Mouse (Mus musculus) neural tube, embryonic 14.5 days (tissue): ENCODE results near the gene Smim12. TPM values are rescaled to one million over a fixed set of nuclear protein-coding genes. Genes with fewer than 3 reads are reported as not detected.

Source experiments
- ATAC-seq: fragments of 200-750 bp; cut with Nextera tagmentation; 2 replicates; pipeline ENCODE4 v1.8.0; 2017; ENCODE audit warnings: low read depth, mild to moderate bottlenecking, moderate TSS enrichment, moderate library complexity
- H3K27ac ChIP-seq: fragments of 300-500 bp; sonication (generic); 2 replicates; pipeline ENCODE4 v1.5.1; 2014; ENCODE audit warnings: low read depth, mild to moderate bottlenecking, control low read depth, low read length, moderate library complexity, mixed read lengths
- H3K27me3 ChIP-seq: fragments of 300-500 bp; sonication (generic); 2 replicates; pipeline ENCODE4 v1.6.1; 2014; ENCODE audit warnings: low read length; ENCODE audit not compliant: control insufficient read depth, insufficient read depth
- H3K36me3 ChIP-seq: fragments of 300-500 bp; sonication (generic); 2 replicates; pipeline ENCODE4 v1.6.1; 2014; ENCODE audit warnings: low read length, mixed read lengths; ENCODE audit not compliant: control insufficient read depth, insufficient read depth
- H3K4me1 ChIP-seq: fragments of 300-500 bp; sonication (generic); 2 replicates; pipeline ENCODE4 v1.6.1; 2014; ENCODE audit warnings: low read length; ENCODE audit not compliant: control insufficient read depth, insufficient read depth
- H3K4me2 ChIP-seq: fragments of 300-500 bp; sonication (generic); 2 replicates; pipeline ENCODE4 v1.6.1; 2014; ENCODE audit warnings: mild to moderate bottlenecking, low read depth, low read length, control low read depth
- H3K4me3 ChIP-seq: fragments of 300-500 bp; sonication (generic); 2 replicates; pipeline ENCODE4 v1.5.1; 2014; ENCODE audit warnings: low read depth, low read length, control low read depth, mixed read lengths
- H3K9ac ChIP-seq: fragments of 300-500 bp; sonication (generic); replicated peaks from 2 replicates; pipeline ENCODE4 v1.6.1; 2014; ENCODE audit warnings: low read depth, mild to moderate bottlenecking, control low read depth, low read length, mixed read lengths
- H3K9me3 ChIP-seq: fragments of 300-500 bp; sonication (generic); 2 replicates; pipeline ENCODE4 v1.6.1; 2016; ENCODE audit warnings: low read length; ENCODE audit not compliant: control insufficient read depth
- WGBS: fragments of 180-500 bp; shearing (Covaris S2); extraction: QIAGEN DNeasy Blood & Tissue Kit; methylation state at CpG from one replicate; pipeline ENCODE4 v1.1.7; 2014; 5-methylcytosine and 5-hydroxymethylcytosine counted together
- polyA plus RNA-seq: library from polyadenylated mRNA; unstranded; fragments of >200 nt; fragmentation: Nextera tagmentation; extraction: Ambion mirVana; gene quantifications from 2 replicates; pipeline ENCODE4 v1.2.1, GENCODE M21; 2014

Gene Smim12
- polyA plus RNA-seq, 1 experiment from 2014 or later, result 62.7 TPM

- 62% methylated on average over 9 of the region's 9 CpGs for WGBS
- H3K27ac ChIP-seq, result no peak overlapping the region
- no peak overlapping the region for H3K9ac ChIP-seq
- ATAC-seq, result no peak
- no peaks in the 10 kb centered on the region for H3K36me3 ChIP-seq
- no peaks in the 10 kb centered on the region for H3K27me3 ChIP-seq
- no peak overlapping the region for H3K4me2 ChIP-seq
- no peaks in the 10 kb centered on the region for H3K4me1 ChIP-seq
- no peaks in the 10 kb centered on the region for H3K9me3 ChIP-seq
- H3K4me3 ChIP-seq, result no peak overlapping the region
Observed at GRCm38 (mm10) chr4:127278451-127279001, 34.9 kb downstream of the Smim12 start.

- Histone ChIP-seq H3K27ac (no peak overlapping the region), H3K4me2 (no peak overlapping the region), H3K9me3 (no peaks in the 10 kb centered on the region), H3K27me3 (no peaks in the 10 kb centered on the region), H3K4me1 (no peaks in the 10 kb centered on the region), H3K36me3 (no peaks in the 10 kb centered on the region), H3K4me3 (no peak overlapping the region), H3K9ac (no peak overlapping the region)
- no peak for ATAC-seq
- WGBS, result 80% methylated on average over 9 of the region's 9 CpGs
Observed at GRCm38 (mm10) chr4:127279241-127279640, 35.7 kb downstream of the Smim12 start.

DNA sequence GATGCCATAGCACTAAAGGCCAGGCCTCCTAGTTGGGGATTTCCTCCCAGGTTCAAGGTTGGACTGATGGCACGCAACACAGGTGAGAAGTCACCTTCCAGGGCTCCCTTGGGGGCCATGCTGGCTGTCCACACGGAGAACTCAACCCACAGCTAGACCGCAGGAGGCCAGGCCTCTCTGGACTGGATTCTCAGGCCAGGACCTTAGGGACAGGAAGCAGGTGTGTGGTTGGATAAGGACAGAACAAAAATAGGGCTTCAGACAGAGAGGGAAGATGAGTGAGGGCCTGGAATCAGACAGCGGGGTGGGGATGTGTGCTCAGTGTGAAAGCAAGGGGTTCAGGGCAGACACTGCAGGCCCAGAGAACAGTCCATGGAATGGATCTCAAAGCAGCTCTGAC, 43.3 kb downstream of the Smim12 start:
- no peak overlapping the region for H3K4me2 ChIP-seq
- H3K9me3 ChIP-seq, result no peaks in the 10 kb centered on the region
- WGBS, result 68% methylated on average over 4 of the region's 4 CpGs
- no peak overlapping the region for H3K27ac ChIP-seq
- ATAC-seq, result no peak
- H3K36me3 ChIP-seq, result no peaks in the 10 kb centered on the region
- H3K4me1 ChIP-seq, result no peaks in the 10 kb centered on the region
- no peaks in the 10 kb centered on the region for H3K27me3 ChIP-seq
- no peak overlapping the region for H3K9ac ChIP-seq
- H3K4me3 ChIP-seq, result no peak overlapping the region

GRCm38 (mm10) chr4:127289039-127289548, 45.5 kb downstream of the Smim12 start:
- WGBS, result 79% methylated on average over 6 of the region's 6 CpGs

DNA sequence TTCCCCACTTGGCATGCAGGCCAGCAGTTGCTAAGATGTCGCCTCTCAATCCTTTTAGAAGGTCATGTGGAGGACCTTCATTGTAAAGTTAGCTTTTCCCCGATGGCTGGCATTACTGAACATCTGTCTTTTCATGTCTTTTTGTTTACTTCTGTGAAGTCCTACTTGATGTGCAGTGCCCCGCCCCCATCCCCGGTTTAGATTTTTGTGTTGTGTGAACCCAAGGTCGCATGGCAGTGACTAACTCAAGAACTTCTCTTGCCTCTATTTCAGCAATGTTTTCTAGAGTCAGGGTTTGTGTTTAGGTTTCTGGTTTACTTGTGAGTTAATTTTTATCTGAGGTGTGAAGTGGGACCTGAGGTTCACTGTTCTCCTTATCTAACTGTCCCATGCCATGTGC, 49.0 kb downstream of the Smim12 start:
- Histone ChIP-seq H3K27ac (no peak overlapping the region), H3K36me3 (no peaks in the 10 kb centered on the region), H3K4me3 (no peak overlapping the region), H3K27me3 (no peaks in the 10 kb centered on the region), H3K9ac (no peak overlapping the region), H3K4me1 (no peaks in the 10 kb centered on the region), H3K4me2 (no peak overlapping the region), H3K9me3 (no peaks in the 10 kb centered on the region)
- no peak for ATAC-seq
- 77% methylated on average over 5 of the region's 5 CpGs for WGBS

More at GRCm38 (mm10) chr4:127289039-127289548, 45.5 kb downstream of the Smim12 start:
- Histone ChIP-seq H3K4me1 (no peaks in the 10 kb centered on the region), H3K9ac (no peak overlapping the region), H3K4me3 (no peak overlapping the region), H3K27me3 (no peaks in the 10 kb centered on the region), H3K36me3 (no peaks in the 10 kb centered on the region), H3K27ac (no peak overlapping the region), H3K9me3 (no peaks in the 10 kb centered on the region), H3K4me2 (no peak overlapping the region)
- ATAC-seq, result no peak

Other genes starting within 250 kb of the Smim12 start
- 104 and 110 TPM in 2 replicates for gene Sfpq, start 222.5 kb upstream of the Smim12 start, polyA plus RNA-seq
- gene Zmym1, start 182.6 kb upstream of the Smim12 start, polyA plus RNA-seq, result 25.2 and 32.7 TPM in 2 replicates
- gene Zmym6, start 166.4 kb upstream of the Smim12 start, polyA plus RNA-seq, result 41.2 and 45.7 TPM in 2 replicates
- 16.4 and 17.5 TPM in 2 replicates for gene Tmem35b, start 120.1 kb upstream of the Smim12 start, polyA plus RNA-seq
- 21.8 and 26.0 TPM in 2 replicates for gene Dlgap3, start 74.6 kb upstream of the Smim12 start, polyA plus RNA-seq
- gene Gja4, start 70.3 kb downstream of the Smim12 start, polyA plus RNA-seq, result 19.6 and 20.9 TPM in 2 replicates
- gene Gjb3, start 87.1 kb downstream of the Smim12 start, polyA plus RNA-seq, result 0.20 TPM in 1 of 2 replicates, not detected in the other
- not detected in 2 replicates for gene Gjb4, start 110.3 kb downstream of the Smim12 start, polyA plus RNA-seq
- 0.21 TPM in 1 of 2 replicates, not detected in the other for gene Gjb5, start 114.4 kb downstream of the Smim12 start, polyA plus RNA-seq